Mouse (Mus musculus) forebrain, embryonic 16.5 days (tissue): ENCODE results near the gene Cib3. TPM values are rescaled to one million over a fixed set of nuclear protein-coding genes. Genes with fewer than 3 reads are reported as not detected.
A peak's percentile ranks its signal among the peaks of the same experiment; 100 is the strongest.

Experiments
- ATAC-seq: fragments of 200-750 bp; cut with Nextera tagmentation; 2 replicates; pipeline ENCODE4 v1.8.0; 2017; ENCODE audit warnings: mild to moderate bottlenecking, moderate library complexity
- H3K27ac ChIP-seq: fragments of 300-500 bp; sonication (generic); 2 replicates; pipeline ENCODE4 v1.5.1; 2014; ENCODE audit warnings: low read length, control low read depth
- H3K27me3 ChIP-seq: fragments of 300-500 bp; sonication (generic); replicated peaks from 2 replicates; pipeline ENCODE4 v1.6.1; 2014; ENCODE audit warnings: low read length; ENCODE audit not compliant: control insufficient read depth, insufficient read depth
- H3K36me3 ChIP-seq: fragments of 300-500 bp; sonication (generic); 2 replicates; pipeline ENCODE4 v1.6.1; 2014; ENCODE audit not compliant: control insufficient read depth, insufficient read depth
- H3K4me1 ChIP-seq: fragments of 300-500 bp; sonication (generic); replicated peaks from 2 replicates; pipeline ENCODE4 v1.6.1; 2014; ENCODE audit warnings: low read length; ENCODE audit not compliant: control insufficient read depth, insufficient read depth
- H3K4me2 ChIP-seq: fragments of 300-500 bp; sonication (generic); 2 replicates; pipeline ENCODE4 v1.6.1; 2014; ENCODE audit warnings: mild to moderate bottlenecking, low read length, control low read depth
- H3K4me3 ChIP-seq: fragments of 300-500 bp; sonication (generic); replicated peaks from 2 replicates; pipeline ENCODE4 v1.5.1; 2014; ENCODE audit warnings: mild to moderate bottlenecking, low read length, control low read depth
- H3K9ac ChIP-seq: fragments of 300-500 bp; sonication (generic); replicated peaks from 2 replicates; pipeline ENCODE4 v1.6.1; 2014; ENCODE audit warnings: low read depth, low read length, control low read depth
- H3K9me3 ChIP-seq: fragments of 300-500 bp; sonication (generic); 2 replicates; pipeline ENCODE4 v1.6.1; 2016; ENCODE audit warnings: low read length; ENCODE audit not compliant: control insufficient read depth
- WGBS: fragments of 180-500 bp; shearing (Covaris S2); extraction: QIAGEN DNeasy Blood & Tissue Kit; methylation state at CpG from one replicate; pipeline ENCODE4 v1.1.7; 2014; 5-methylcytosine and 5-hydroxymethylcytosine counted together
- polyA plus RNA-seq: library from polyadenylated mRNA; unstranded; fragments of >200 nt; fragmentation: Nextera tagmentation; extraction: Ambion mirVana; gene quantifications from 2 replicates; pipeline ENCODE4 v1.2.1, GENCODE M21; 2015

Cib3 gene
- polyA plus RNA-seq: not detected in 2 replicates

GRCm38 (mm10) chr8:72212751-72213150 is at the start of gene Cib3:
Gene Cib3 (minus strand): TSS chr8:72212837.
- H3K36me3 ChIP-seq: no peaks in the 10 kb centered on the region
- H3K4me1 ChIP-seq: no peaks in the 10 kb centered on the region
- H3K9me3 ChIP-seq: no peaks in the 10 kb centered on the region
- H3K9ac ChIP-seq: no peak within 1 kb of the TSS
- no peak within 1 kb of the TSS for H3K4me3 ChIP-seq
- ATAC-seq: no peak
- H3K27me3 ChIP-seq: no peaks in the 10 kb centered on the region
- H3K27ac ChIP-seq: no peak within 1 kb of the TSS
- no peak within 1 kb of the TSS for H3K4me2 ChIP-seq
- 57% methylated on average over 4 of the region's 4 CpGs for WGBS

DNA sequence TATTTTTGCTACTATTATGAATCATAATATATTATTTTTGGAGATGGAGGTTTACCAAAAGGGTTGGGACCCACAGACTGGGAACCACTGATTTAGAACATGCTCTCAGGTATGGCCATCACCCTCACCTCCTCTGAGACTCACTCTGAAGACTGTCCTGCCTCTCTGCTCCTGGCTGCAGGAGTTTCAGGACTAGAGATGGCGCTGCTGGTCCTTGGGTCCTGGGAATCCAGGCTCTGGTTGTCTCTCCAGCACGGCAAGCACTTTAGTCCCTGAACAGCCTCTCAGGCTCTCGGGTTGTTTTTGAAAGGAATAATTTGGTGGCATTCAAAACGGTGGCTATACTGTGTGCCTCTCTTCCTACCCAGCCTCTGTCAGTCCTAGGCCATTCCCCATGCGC is 49.2 kb upstream of the Cib3 start:
- 51% methylated on average over 5 of the region's 5 CpGs for WGBS
- Histone ChIP-seq H3K27ac (no peak overlapping the region), H3K4me3 (no peak overlapping the region), H3K36me3 (no peaks in the 10 kb centered on the region), H3K9me3 (no peaks in the 10 kb centered on the region), H3K9ac (no peak overlapping the region), H3K4me1 (no peaks in the 10 kb centered on the region), H3K27me3 (no peaks in the 10 kb centered on the region), H3K4me2 (no peak overlapping the region)
- ATAC-seq: no peak

DNA sequence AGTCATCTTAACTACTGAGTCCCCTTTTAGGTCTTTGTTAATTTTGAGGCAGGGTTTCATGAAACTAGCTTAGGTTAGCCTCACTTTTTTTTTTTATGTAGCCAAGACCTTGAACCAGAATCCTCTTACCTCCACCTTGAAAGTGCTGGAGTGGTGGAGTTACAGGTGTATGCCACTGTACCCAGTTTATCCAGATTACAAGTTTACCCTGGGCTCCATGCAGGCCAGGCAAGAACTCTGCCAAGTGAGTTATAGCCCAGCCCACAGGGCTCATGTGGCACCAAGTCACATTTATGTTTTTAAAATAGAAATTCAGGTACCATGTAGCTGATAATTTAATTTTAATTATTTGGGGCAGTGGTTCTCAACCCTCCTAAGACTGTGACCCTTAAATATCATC is 48.8 kb upstream of the Cib3 start:
- Histone ChIP-seq H3K4me2 (no peak overlapping the region), H3K4me1 (no peaks in the 10 kb centered on the region), H3K9me3 (no peaks in the 10 kb centered on the region), H3K27ac (no peak overlapping the region), H3K27me3 (no peaks in the 10 kb centered on the region), H3K9ac (no peak overlapping the region), H3K4me3 (no peak overlapping the region), H3K36me3 (no peaks in the 10 kb centered on the region)
- ATAC-seq: no peak

DNA sequence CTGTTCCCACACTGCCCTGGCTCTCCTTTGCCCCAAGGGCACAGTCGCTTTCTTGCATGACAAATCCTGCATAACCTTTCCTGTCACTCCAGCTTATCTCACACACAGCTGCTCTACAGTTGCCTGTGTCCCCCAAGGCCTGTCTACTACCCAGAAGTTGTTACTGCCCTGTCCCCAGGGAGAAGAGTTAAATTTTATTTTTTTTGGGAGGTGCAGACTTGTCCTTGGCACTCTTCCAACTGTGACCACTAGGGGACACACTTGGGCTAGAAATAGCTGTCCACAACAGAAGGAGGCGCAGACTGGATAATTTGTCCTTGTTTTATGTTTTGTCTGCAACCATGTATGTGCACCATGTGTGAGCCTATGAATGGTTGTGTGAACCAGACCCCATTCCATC is 48.4 kb upstream of the Cib3 start:
- Histone ChIP-seq H3K4me3 (no peak overlapping the region), H3K9ac (no peak overlapping the region), H3K36me3 (no peaks in the 10 kb centered on the region), H3K4me2 (no peak overlapping the region), H3K27me3 (no peaks in the 10 kb centered on the region), H3K9me3 (no peaks in the 10 kb centered on the region), H3K27ac (no peak overlapping the region), H3K4me1 (no peaks in the 10 kb centered on the region)
- 26% methylated on average over 2 of the region's 2 CpGs for WGBS
- ATAC-seq: peak; percentile 57; the same call in 1 of the 2 replicates

DNA sequence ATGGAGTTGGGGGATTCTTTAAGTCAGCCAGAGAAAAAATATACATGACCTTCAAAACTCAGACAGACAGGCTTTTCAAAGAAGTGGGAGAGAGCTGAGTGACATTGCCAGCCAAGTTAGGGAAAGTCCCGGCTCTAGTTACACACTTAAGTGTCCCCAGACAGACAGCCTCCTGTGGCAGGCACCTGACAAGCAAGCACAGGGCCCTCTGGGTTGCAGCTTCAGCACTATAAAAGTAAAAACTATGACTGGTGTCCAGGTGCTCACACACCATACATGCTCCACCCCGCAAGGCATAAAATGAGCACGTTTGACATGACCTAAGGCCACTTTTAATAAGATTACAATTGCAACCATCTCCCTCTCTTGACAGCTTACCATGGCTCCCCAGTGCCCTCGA is 47.9 kb upstream of the Cib3 start:
- H3K4me2 ChIP-seq: no peak overlapping the region
- ATAC-seq: peak; percentile 7; the same call in 1 of the 2 replicates
- no peak overlapping the region for H3K27ac ChIP-seq
- 59% methylated on average over 4 of the region's 4 CpGs for WGBS
- no peaks in the 10 kb centered on the region for H3K36me3 ChIP-seq
- no peak overlapping the region for H3K4me3 ChIP-seq
- no peaks in the 10 kb centered on the region for H3K27me3 ChIP-seq
- no peak overlapping the region for H3K9ac ChIP-seq
- H3K4me1 ChIP-seq: no peaks in the 10 kb centered on the region
- no peaks in the 10 kb centered on the region for H3K9me3 ChIP-seq

GRCm38 (mm10) chr8:72259862-72260261 is 47.2 kb upstream of the Cib3 start:
- H3K36me3 ChIP-seq: no peaks in the 10 kb centered on the region
- no peaks in the 10 kb centered on the region for H3K4me1 ChIP-seq
- H3K27me3 ChIP-seq: no peaks in the 10 kb centered on the region
- H3K9me3 ChIP-seq: no peaks in the 10 kb centered on the region
- no peak overlapping the region for H3K27ac ChIP-seq
- WGBS: 67% methylated on average over 2 of the region's 2 CpGs
- H3K9ac ChIP-seq: no peak overlapping the region
- no peak for ATAC-seq
- H3K4me3 ChIP-seq: no peak overlapping the region
- H3K4me2 ChIP-seq: no peak overlapping the region

- Histone ChIP-seq H3K4me1 (no peaks in the 10 kb centered on the region), H3K36me3 (peaks cover 4% of the 10 kb centered on the region), H3K9ac (no peak overlapping the region), H3K9me3 (no peaks in the 10 kb centered on the region), H3K27ac (no peak overlapping the region), H3K4me3 (no peak overlapping the region), H3K4me2 (no peak overlapping the region), H3K27me3 (no peaks in the 10 kb centered on the region)
- WGBS: 83% methylated on average over 1 of the region's 1 CpGs
- ATAC-seq: no peak
These were observed 45.2 kb upstream of the Cib3 start for GRCm38 (mm10) chr8:72257902-72258238.

GRCm38 (mm10) chr8:72257171-72257901 is 44.7 kb upstream of the Cib3 start:
- H3K36me3 ChIP-seq: peaks cover 9% of the 10 kb centered on the region
- WGBS: 52% methylated on average over 7 of the region's 7 CpGs
- no peaks in the 10 kb centered on the region for H3K27me3 ChIP-seq
- no peaks in the 10 kb centered on the region for H3K9me3 ChIP-seq
- 0 out of 2 replicates have a peak, but pooled peaks have one; percentile 8 for ATAC-seq
- no peak overlapping the region for H3K4me3 ChIP-seq
- no peaks in the 10 kb centered on the region for H3K4me1 ChIP-seq
- no peak overlapping the region for H3K9ac ChIP-seq
- no peak overlapping the region for H3K27ac ChIP-seq
- no peak overlapping the region for H3K4me2 ChIP-seq

DNA sequence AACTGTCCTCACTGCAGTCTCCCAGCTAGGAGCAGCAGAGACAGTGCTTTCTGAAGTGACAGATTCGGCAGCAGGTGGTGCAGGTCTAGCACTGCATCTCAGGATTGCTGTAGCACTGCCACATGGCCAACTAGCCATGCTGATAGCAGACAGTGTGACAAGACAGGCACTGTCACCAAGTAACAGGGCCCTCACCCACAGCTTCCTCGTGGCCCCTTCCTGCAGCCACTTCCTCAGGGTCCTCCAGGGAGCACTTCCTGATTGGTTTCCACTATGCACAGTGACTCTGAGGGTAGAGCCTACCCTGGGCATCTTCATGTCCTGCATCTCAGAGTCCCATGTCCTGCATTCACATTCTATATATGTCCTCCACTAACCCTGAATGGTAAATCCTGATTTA is 32.0 kb upstream of the Cib3 start:
- no peak overlapping the region for H3K9ac ChIP-seq
- H3K4me2 ChIP-seq: no peak overlapping the region
- H3K27ac ChIP-seq: no peak overlapping the region
- 87% methylated on average over 2 of the region's 2 CpGs for WGBS
- no peaks in the 10 kb centered on the region for H3K9me3 ChIP-seq
- peaks cover 18% of the 10 kb centered on the region for H3K4me1 ChIP-seq
- H3K36me3 ChIP-seq: 0 out of 2 replicates have a peak, but pooled peaks cover 4% of the 10 kb centered on the region
- no peak for ATAC-seq
- H3K27me3 ChIP-seq: no peaks in the 10 kb centered on the region
- H3K4me3 ChIP-seq: no peak overlapping the region

DNA sequence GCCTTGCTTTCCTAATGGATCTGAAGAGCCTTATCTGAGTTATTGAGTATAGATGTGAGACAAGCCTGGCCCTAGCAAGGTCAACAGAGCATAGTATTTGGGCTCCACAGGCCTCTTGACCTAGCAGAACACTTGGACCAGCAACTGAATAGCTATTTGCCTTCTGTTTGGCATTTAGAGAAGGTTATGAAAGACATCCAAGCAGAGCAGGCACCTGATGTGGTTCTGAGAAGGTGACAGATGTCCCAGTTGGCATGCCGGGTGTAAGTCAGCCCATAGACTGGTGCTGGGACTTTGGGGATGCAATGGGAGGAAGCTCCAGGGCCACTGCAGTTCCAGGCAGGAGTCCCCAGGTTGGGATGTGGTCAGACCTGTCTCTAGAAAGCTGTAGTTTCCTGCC is 29.6 kb upstream of the Cib3 start:
- Histone ChIP-seq H3K27ac (no peak overlapping the region), H3K4me2 (no peak overlapping the region), H3K4me1 (peaks cover 18% of the 10 kb centered on the region), H3K9me3 (no peaks in the 10 kb centered on the region), H3K9ac (no peak overlapping the region), H3K36me3 (0 out of 2 replicates have a peak, but pooled peaks cover 4% of the 10 kb centered on the region), H3K27me3 (no peaks in the 10 kb centered on the region), H3K4me3 (no peak overlapping the region)
- 100% methylated on average over 1 of the region's 1 CpGs for WGBS
- no peak for ATAC-seq
